Mouse (Mus musculus) heart, embryonic 16.5 days (tissue): ENCODE measurements around the gene Olfr1259. TPM values are rescaled to one million over a fixed set of nuclear protein-coding genes. Genes with fewer than 3 reads are reported as not detected.
"Not testable (repeated sequence)": the region's sequence is repeated elsewhere in the genome, so short reads cannot be mapped to it uniquely, and the experiment has no call there.

Source experiments
- ATAC-seq: fragments of 200-750 bp; cut with Nextera tagmentation; replicated peaks from 2 replicates; pipeline ENCODE4 v1.8.0; 2017; ENCODE audit warnings: moderate number of reproducible peaks; ENCODE audit not compliant: insufficient read depth, low FRiP score; ENCODE audit errors: extremely low read depth
- H3K27ac ChIP-seq: fragments of 300-500 bp; sonication (generic); 2 replicates; pipeline ENCODE4 v1.5.1; 2014; ENCODE audit warnings: mild to moderate bottlenecking, low read length, control low read depth, moderate library complexity
- H3K27me3 ChIP-seq: fragments of 300-500 bp; sonication (generic); 2 replicates; pipeline ENCODE4 v1.6.1; 2014; ENCODE audit warnings: low read length, mixed read lengths; ENCODE audit not compliant: control insufficient read depth, insufficient read depth
- H3K36me3 ChIP-seq: fragments of 300-500 bp; sonication (generic); 2 replicates; pipeline ENCODE4 v1.6.1; 2014; ENCODE audit not compliant: control insufficient read depth, insufficient read depth
- H3K4me1 ChIP-seq: fragments of 300-500 bp; sonication (generic); 2 replicates; pipeline ENCODE4 v1.6.1; 2014; ENCODE audit warnings: low read length, mixed read lengths; ENCODE audit not compliant: control insufficient read depth, insufficient read depth
- H3K4me2 ChIP-seq: fragments of 300-500 bp; sonication (generic); 2 replicates; pipeline ENCODE4 v1.6.1; 2014; ENCODE audit warnings: low read depth, mild to moderate bottlenecking, control low read depth, low read length
- H3K4me3 ChIP-seq: fragments of 300-500 bp; sonication (generic); 2 replicates; pipeline ENCODE4 v1.5.1; 2014; ENCODE audit warnings: mild to moderate bottlenecking, control low read depth, low read length
- H3K9ac ChIP-seq: fragments of 300-500 bp; sonication (generic); 2 replicates; pipeline ENCODE4 v1.6.1; 2014; ENCODE audit warnings: low read length, control low read depth
- H3K9me3 ChIP-seq: fragments of 300-500 bp; sonication (generic); replicated peaks from 2 replicates; pipeline ENCODE4 v1.6.1; 2016; ENCODE audit warnings: low read length; ENCODE audit not compliant: control insufficient read depth
- WGBS: fragments of 180-500 bp; shearing (Covaris S2); extraction: QIAGEN DNeasy Blood & Tissue Kit; methylation state at CpG from one replicate; pipeline ENCODE4 v1.1.7; 2014; 5-methylcytosine and 5-hydroxymethylcytosine counted together
- polyA plus RNA-seq: library from polyadenylated mRNA; unstranded; fragments of >200 nt; fragmentation: Nextera tagmentation; extraction: Ambion mirVana; gene quantifications from 2 replicates; pipeline ENCODE4 v1.2.1, GENCODE M21; 2015

The Olfr1259 gene
- not detected in 2 replicates for polyA plus RNA-seq

DNA sequence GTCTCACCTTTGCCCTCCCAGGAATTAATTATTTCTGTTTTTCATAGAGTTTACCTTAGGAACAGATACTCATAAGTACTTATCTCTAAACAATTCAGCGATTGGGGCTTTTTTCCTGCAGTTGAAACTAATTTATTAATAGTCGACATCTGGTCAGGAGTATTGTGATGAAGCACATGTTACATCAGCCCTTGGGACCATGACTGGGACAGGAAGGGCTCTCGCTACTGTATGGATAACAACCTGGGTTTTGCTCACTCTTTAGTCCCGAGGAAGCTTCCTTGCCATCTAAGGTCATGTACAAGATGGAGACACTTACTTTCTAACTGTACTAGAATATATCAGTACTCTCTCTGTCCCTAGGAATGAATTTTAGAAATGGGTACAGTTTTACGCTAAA is at the start of gene Olfr1259:
Olfr1259 (minus strand) TSS at position 101 of the 400 bp plus-strand sequence.
- Histone ChIP-seq H3K9ac (no peak within 1 kb of the TSS), H3K27me3 (no peaks in the 10 kb centered on the region), H3K4me2 (no peak within 1 kb of the TSS), H3K36me3 (no peaks in the 10 kb centered on the region), H3K4me1 (no peaks in the 10 kb centered on the region), H3K9me3 (no peaks in the 10 kb centered on the region), H3K27ac (no peak within 1 kb of the TSS), H3K4me3 (no peak within 1 kb of the TSS)
- 70% methylated on average over 5 of the region's 5 CpGs for WGBS
- no peak for ATAC-seq

DNA sequence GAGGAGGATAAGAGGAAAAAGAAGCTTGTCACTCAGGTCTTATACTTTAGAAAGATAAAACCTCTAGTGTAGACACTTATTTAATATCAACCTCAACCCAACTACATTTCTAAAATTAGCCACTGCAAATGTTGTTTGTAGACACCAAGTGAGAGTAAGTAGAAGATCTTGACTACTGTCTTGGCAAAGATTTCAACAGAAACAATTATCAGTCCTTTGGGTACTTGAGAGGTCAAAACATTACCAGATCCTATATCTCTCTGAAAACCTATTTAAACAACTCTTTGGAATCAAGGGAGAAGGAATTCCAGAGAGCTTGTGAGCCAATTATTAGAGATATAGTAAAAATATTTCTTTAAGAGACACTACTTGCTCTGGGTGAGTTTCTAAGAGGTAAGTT is 42.5 kb upstream of the Olfr1259 start, which contains the start of gene Olfr1261:
Olfr1261 (plus strand) TSS at position 301 of the 400 bp plus-strand sequence.
- no peak within 1 kb of the TSS for H3K4me3 ChIP-seq
- no peak within 1 kb of the TSS for H3K4me2 ChIP-seq
- no peak for ATAC-seq

DNA sequence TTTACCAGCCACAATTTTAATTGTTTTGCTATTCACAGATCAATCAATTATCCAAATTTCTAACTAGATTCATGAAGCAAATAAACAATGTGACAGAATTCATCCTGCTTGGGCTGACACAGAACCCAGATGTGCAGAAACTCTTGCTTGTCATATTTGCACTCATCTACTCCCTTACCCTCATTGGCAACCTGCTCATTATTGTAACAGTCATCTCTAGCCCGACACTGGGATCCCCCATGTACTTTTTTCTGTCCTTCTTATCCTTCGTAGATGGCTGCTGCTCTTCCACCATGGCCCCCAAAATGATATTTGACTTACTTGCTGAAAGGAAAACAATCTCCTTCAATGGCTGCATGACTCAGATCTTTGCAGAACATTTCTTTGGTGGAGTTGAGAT is 29.2 kb upstream of the Olfr1259 start:
- no peak for ATAC-seq
- H3K27me3 ChIP-seq: no peaks in the 10 kb centered on the region
- no peak overlapping the region for H3K27ac ChIP-seq
- 73% methylated on average over 2 of the region's 2 CpGs for WGBS
- no peaks in the 10 kb centered on the region for H3K4me1 ChIP-seq
- H3K36me3 ChIP-seq: no peaks in the 10 kb centered on the region
- no peak overlapping the region for H3K4me2 ChIP-seq
- H3K9me3 ChIP-seq: no peaks in the 10 kb centered on the region
- no peak overlapping the region for H3K9ac ChIP-seq
- H3K4me3 ChIP-seq: no peak overlapping the region

More for the DNA sequence above, 42.5 kb upstream of the Olfr1259 start, which contains the start of gene Olfr1261:
- Histone ChIP-seq H3K36me3 (no peaks in the 10 kb centered on the region), H3K27ac (no peak within 1 kb of the TSS), H3K4me1 (no peaks in the 10 kb centered on the region), H3K27me3 (no peaks in the 10 kb centered on the region), H3K9me3 (no peaks in the 10 kb centered on the region), H3K9ac (no peak within 1 kb of the TSS)

DNA sequence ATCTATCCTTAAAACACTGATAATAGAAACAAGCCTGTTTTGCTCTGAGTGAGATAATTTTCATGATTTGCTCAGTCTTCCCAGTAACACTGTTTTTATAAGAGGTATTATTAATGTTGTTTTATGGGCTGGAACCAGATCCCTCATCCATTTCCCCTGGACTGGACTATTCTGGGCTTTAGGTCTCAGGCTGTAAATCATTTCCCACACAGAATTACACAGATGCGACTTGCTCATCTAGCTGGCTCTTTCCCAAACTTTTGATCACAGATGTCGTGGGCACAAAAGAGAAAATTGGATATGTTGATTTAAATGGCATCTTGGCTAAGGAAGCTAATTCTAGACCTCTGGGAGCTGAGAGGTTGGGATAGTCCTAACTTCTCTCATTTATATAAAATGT is 25.7 kb upstream of the Olfr1259 start, which contains the start of gene Olfr1260:
Olfr1260 (plus strand) TSS at position 157 of the 400 bp plus-strand sequence.
- no peak within 1 kb of the TSS for H3K27ac ChIP-seq
- no peak for ATAC-seq
- WGBS: 63% methylated on average over 2 of the region's 2 CpGs

DNA sequence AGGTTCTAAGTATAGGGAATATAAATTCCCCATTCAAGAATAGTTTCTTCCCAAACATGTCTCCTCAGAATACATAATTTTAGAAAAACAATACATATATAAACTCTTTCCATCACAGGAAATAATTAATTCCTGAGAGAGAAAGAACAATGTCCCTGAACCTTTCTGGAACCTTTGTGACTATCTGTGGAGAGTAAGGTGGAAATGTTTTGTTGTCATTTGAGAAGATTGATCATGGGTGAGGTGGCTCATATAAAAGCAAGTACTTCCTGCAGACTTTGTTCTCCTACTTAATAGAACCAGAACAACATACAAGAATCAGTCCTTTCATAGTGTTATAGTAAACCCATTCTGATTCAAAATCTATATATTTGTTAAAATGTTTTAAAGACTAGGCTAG is 21.5 kb downstream of the Olfr1259 start, which contains the start of gene Olfr1258:
Olfr1258 (plus strand) TSS at position 301 of the 400 bp plus-strand sequence.
- H3K27ac ChIP-seq: no peak within 1 kb of the TSS
- H3K9ac ChIP-seq: no peak within 1 kb of the TSS
- no peaks in the 10 kb centered on the region for H3K36me3 ChIP-seq
- H3K27me3 ChIP-seq: no peaks in the 10 kb centered on the region
- no peak within 1 kb of the TSS for H3K4me3 ChIP-seq
- H3K4me2 ChIP-seq: no peak within 1 kb of the TSS
- H3K9me3 ChIP-seq: no peaks in the 10 kb centered on the region
- H3K4me1 ChIP-seq: no peaks in the 10 kb centered on the region
- ATAC-seq: no peak

More for the DNA sequence above, 25.7 kb upstream of the Olfr1259 start, which contains the start of gene Olfr1260:
- Histone ChIP-seq H3K27me3 (no peaks in the 10 kb centered on the region), H3K9ac (no peak within 1 kb of the TSS), H3K9me3 (no peaks in the 10 kb centered on the region), H3K4me3 (no peak within 1 kb of the TSS), H3K4me2 (no peak within 1 kb of the TSS), H3K36me3 (no peaks in the 10 kb centered on the region), H3K4me1 (no peaks in the 10 kb centered on the region)

DNA sequence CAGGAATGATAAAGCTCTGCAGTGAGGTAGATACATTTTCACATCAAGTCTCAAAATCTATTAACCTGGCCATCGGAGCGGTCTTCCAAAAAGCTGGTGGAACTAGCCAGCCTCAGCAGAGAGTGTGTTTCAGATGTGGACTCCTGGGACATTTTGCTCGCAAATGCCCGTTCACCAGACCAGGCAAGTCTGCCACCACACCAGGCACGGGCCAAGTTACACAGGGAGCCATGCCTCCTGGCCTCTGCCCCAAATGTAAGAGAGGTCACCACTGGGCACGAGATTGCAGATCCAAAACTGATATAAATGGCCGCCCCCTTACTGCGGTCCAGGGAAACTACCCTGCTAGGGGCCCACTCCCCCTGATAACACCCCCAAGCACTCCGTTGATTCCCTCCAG is 35.8 kb downstream of the Olfr1259 start:
- ATAC-seq, H3K27ac ChIP-seq, H3K36me3 ChIP-seq, H3K9ac ChIP-seq, H3K4me2 ChIP-seq, H3K27me3 ChIP-seq, H3K9me3 ChIP-seq, H3K4me3 ChIP-seq, H3K4me1 ChIP-seq: not testable (repeated sequence)
- WGBS: 87% methylated on average over 9 of the region's 9 CpGs

Other genes starting within 250 kb of the Olfr1259 start
- not detected in 2 replicates for gene Olfr1252, start 223.7 kb downstream of the Olfr1259 start, polyA plus RNA-seq
- gene Olfr1253, start 191.6 kb downstream of the Olfr1259 start, polyA plus RNA-seq: not detected in 2 replicates
- gene Olfr1254, start 155.0 kb downstream of the Olfr1259 start, polyA plus RNA-seq: not detected in 2 replicates
- gene Olfr1255, start 136.6 kb downstream of the Olfr1259 start, polyA plus RNA-seq: not detected in 2 replicates
- gene Olfr1256, start 107.1 kb downstream of the Olfr1259 start, polyA plus RNA-seq: not detected in 2 replicates
- gene Olfr48, start 100.5 kb downstream of the Olfr1259 start, polyA plus RNA-seq: not detected in 2 replicates
- gene Olfr1257, start 70.2 kb downstream of the Olfr1259 start, polyA plus RNA-seq: not detected in 2 replicates
- not detected in 2 replicates for gene Olfr1258, start 21.4 kb downstream of the Olfr1259 start, polyA plus RNA-seq
- gene Olfr1260, start 25.7 kb upstream of the Olfr1259 start, polyA plus RNA-seq: not detected in 2 replicates
- not detected in 2 replicates for gene Olfr1261, start 42.6 kb upstream of the Olfr1259 start, polyA plus RNA-seq
- gene Olfr1262, start 51.5 kb upstream of the Olfr1259 start, polyA plus RNA-seq: not detected in 2 replicates
- not detected in 2 replicates for gene Olfr1263, start 63.5 kb upstream of the Olfr1259 start, polyA plus RNA-seq
- gene Olfr1264, start 76.9 kb upstream of the Olfr1259 start, polyA plus RNA-seq: not detected in 2 replicates
- gene Olfr1265, start 86.7 kb upstream of the Olfr1259 start, polyA plus RNA-seq: not detected in 2 replicates
- not detected in 2 replicates for gene Olfr140, start 114.9 kb upstream of the Olfr1259 start, polyA plus RNA-seq
- not detected in 2 replicates for gene Olfr1269, start 172.7 kb upstream of the Olfr1259 start, polyA plus RNA-seq
- gene Olfr32, start 193.6 kb upstream of the Olfr1259 start, polyA plus RNA-seq: not detected in 2 replicates
- not detected in 2 replicates for gene Olfr1270, start 204.4 kb upstream of the Olfr1259 start, polyA plus RNA-seq